Comparison of ENCODE assay signal across 15 mouse cellular contexts in genomic region chr13:29476421-29476820, GRCm38 (mm10).
"Had no signal": no experiment of that assay in that cellular context is flagged by ENCODE, and none has a peak within 500 bp of the region (broad histone marks: within the 10 kb centered on the region; RNA-seq: fewer than 3 reads in every experiment).

No protein-coding gene starts in this region.

- DNase-seq: kidney, postnatal 14 days; kidney, postnatal 4 days; left cerebral cortex, postnatal 4 days; liver, postnatal 0 days; lung, embryonic 14.5 days; thymus, adult 18-20 months; thymus, postnatal 36 days had no signal

- ATAC-seq: liver, postnatal 0 days; lung, postnatal 0 days; midbrain, embryonic 13.5 days; midbrain, embryonic 16.5 days had no signal

- H3K36me3 ChIP-seq: limb, embryonic 12.5 days; midbrain, embryonic 13.5 days had no signal

- H3K4me2 ChIP-seq: limb, embryonic 12.5 days; limb, embryonic 15.5 days; liver, embryonic 11.5 days; lung, embryonic 14.5 days; midbrain, embryonic 13.5 days had no signal

- H3K4me1 ChIP-seq: limb, embryonic 12.5 days; limb, embryonic 15.5 days; midbrain, embryonic 13.5 days had no signal

- H3K9ac ChIP-seq: limb, embryonic 12.5 days; limb, embryonic 15.5 days; liver, embryonic 14.5 days; liver, postnatal 0 days; lung, embryonic 14.5 days; midbrain, embryonic 13.5 days had no signal

- H3K4me3 ChIP-seq: limb, embryonic 12.5 days; limb, embryonic 15.5 days; midbrain, embryonic 13.5 days had no signal

- H3K27me3 ChIP-seq: limb, embryonic 12.5 days; limb, embryonic 15.5 days; midbrain, embryonic 13.5 days had no signal

- H3K9me3 ChIP-seq: limb, embryonic 12.5 days; limb, embryonic 15.5 days; midbrain, embryonic 13.5 days had no signal

- H3K27ac ChIP-seq: limb, embryonic 12.5 days; limb, embryonic 15.5 days; liver, embryonic 14.5 days; macrophage; midbrain, embryonic 13.5 days had no signal
